Mouse (Mus musculus) spleen, adult 18-20 months (tissue): ENCODE measurements at regions not wholly inside any gene's neighbourhood (a gene's known extent, or its start where the extent isn't known, plus 50 kb on each side); places are given as distances from the start of the nearest gene placed in this dataset.

Source experiments
- DNase-seq, 2 experiments: peaks; one replicate each; pipeline ENCODE4 v3.0.0; 2022; ENCODE audit warnings: mixed read lengths in 2 of 2

GRCm38 (mm10) chr1:73797858-73798257, 326.4 kb downstream of the Tns1 start:
- no peak for DNase-seq

GRCm38 (mm10) chr1:73797413-73797812, 326.8 kb downstream of the Tns1 start:
- DNase-seq, result no peak

GRCm38 (mm10) chr1:73793871-73794270, 330.4 kb downstream of the Tns1 start:
- DNase-seq, result no peak

DNA sequence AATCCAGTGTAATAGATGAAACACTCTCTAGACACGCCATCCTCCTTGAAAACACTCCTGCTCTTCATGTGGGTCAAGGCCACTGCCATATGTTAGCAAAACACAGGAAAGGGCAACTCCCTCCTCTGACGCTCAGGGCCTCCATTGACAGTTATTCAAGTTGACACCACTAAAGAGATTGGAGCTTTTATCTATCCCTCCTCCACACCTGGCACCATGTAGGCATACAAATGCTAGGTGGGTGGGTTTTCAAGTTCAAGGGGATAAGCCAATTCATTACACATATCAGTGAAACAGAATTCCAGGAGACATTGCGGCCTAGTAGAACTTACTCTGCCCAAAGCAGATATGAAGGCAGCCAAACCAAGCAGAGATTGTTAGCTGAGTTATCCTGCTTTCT, 331.0 kb downstream of the Tns1 start:
- DNase-seq, result no peak

DNA sequence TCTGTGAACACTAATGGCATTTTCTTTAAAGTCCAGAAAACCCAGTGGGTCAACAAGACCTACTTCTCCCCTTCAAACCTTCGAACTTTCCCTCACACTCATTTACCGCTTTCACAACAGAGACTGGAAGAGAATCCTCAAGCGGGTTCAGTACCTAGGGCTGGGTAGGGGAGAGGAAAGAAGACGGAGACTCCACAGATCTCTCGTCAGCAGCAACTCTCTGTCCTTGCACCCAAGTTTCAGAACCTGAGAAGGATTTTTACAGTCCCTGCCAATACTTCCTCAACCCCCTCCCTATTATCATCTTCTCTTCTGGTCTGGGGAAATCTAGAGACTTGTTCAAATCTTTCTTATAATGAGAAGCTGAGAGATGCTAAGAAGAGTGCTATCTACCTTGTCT, 331.9 kb downstream of the Tns1 start:
- no peak for DNase-seq

- no peak for DNase-seq
These were observed 336.6 kb downstream of the Tns1 start for GRCm38 (mm10) chr1:73787666-73788065.

DNA sequence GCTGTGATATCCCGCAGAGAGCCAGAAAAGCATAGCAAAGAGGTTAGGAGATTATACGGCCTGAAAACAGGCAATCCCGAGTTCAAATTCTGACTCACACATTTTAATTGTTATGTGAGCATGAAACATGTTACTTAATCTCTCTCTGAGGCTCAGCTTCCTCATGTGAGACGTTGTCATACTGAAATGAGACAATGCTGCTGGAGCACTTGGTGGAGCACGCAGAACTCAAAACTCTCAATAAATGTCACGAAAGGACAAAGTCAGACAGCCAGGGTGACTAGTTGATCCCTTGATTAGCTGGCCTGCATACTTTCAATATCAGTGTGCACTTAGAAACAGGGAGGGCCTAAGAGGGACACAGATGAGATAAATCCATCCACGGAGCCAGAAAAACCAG, 337.0 kb downstream of the Tns1 start:
- no peak for DNase-seq

GRCm38 (mm10) chr1:73783303-73783702, 340.9 kb downstream of the Tns1 start:
- DNase-seq, result no peak

DNA sequence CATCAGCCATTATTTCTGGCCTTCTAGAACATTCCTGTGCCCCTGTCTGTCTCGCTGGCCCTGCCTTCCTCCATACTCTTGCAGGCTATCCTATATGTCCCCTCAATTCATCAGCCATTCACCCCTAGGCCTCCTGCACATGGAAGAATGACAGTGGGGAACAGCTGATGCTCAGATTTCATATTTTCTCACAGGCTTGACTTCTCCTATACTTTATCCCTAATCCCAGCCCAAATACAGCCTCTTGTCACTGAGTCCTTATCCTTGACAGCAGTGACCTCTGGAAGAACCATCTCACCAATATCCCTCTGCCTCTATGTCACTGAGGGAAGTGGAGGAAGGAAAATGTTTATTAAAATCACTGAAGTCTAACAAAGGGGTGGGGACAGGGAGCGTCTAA, 341.4 kb downstream of the Tns1 start:
- DNase-seq, result no peak

- no peak for DNase-seq
These were observed 352.5 kb downstream of the Tns1 start for GRCm38 (mm10) chr1:73771773-73772172.

GRCm38 (mm10) chr1:73770631-73771030, 353.6 kb downstream of the Tns1 start:
- no peak for DNase-seq

GRCm38 (mm10) chr1:73764611-73765333, 359.5 kb downstream of the Tns1 start:
- no peak for DNase-seq

- no peak for DNase-seq
These were observed 365.9 kb downstream of the Tns1 start for GRCm38 (mm10) chr1:73758110-73759061.

DNA sequence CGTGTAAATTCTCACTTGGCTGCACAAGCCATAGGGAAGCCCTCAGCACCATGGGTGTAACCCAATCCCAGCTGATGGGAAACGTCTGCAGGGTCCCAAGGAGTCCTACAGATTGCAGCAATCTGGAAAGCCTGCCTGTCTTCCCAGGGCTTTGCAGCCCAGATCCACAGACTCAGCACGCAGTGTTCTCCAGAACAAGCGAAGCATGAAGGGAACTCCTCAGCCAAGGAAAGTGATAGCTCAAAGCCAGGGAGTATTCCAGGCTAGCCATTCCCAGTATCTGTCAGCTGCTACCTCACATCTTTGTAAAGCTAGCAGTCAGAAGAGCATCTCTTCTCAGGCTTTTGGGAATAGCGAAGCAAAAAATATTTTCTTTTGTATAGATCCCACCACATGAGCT, 368.5 kb downstream of the Tns1 start:
- DNase-seq, result no peak

GRCm38 (mm10) chr1:73754928-73755327, 369.3 kb downstream of the Tns1 start:
- DNase-seq, result no peak

DNA sequence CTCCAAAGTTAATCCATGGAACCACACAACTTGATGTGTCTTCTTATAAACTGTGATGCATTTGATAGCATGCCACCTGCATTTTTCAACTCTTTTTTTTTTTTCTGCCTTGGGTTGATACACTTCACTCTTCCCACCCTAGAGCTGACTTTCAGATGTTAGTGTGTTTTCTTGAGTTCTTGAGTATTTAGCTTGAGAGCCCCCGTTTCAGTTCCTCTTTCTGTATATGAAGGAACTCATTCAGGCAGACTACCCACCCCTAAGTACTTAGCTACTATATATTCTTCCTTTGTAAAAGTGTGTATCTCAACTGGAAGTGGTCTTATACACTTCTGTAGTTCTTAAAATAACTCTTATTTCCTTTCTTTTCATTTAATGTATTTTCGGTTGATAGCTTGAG, 371.1 kb downstream of the Tns1 start:
- DNase-seq, result no peak

DNA sequence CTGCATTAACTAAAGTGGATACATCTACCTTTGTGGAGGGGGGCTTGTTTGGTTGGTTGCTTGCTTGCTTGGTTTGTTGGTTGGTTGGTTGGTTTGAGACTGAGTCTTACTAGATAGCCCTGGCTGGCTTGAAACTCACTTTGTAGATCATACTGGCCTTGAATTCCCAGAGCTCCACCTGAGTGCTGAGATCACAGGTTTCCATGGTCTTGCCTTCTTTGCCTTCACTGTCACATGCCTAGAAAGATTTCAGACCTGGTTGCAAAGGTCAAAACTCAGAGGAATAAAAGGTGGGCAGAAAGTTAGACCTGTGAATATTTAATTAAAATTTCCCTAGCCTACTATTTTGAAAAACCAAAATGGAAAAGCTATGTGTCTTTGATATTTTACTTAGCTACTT, 375.5 kb downstream of the Tns1 start:
- DNase-seq, result no peak

- no peak for DNase-seq
These were observed 379.6 kb downstream of the Tns1 start for GRCm38 (mm10) chr1:73744555-73745234.

DNA sequence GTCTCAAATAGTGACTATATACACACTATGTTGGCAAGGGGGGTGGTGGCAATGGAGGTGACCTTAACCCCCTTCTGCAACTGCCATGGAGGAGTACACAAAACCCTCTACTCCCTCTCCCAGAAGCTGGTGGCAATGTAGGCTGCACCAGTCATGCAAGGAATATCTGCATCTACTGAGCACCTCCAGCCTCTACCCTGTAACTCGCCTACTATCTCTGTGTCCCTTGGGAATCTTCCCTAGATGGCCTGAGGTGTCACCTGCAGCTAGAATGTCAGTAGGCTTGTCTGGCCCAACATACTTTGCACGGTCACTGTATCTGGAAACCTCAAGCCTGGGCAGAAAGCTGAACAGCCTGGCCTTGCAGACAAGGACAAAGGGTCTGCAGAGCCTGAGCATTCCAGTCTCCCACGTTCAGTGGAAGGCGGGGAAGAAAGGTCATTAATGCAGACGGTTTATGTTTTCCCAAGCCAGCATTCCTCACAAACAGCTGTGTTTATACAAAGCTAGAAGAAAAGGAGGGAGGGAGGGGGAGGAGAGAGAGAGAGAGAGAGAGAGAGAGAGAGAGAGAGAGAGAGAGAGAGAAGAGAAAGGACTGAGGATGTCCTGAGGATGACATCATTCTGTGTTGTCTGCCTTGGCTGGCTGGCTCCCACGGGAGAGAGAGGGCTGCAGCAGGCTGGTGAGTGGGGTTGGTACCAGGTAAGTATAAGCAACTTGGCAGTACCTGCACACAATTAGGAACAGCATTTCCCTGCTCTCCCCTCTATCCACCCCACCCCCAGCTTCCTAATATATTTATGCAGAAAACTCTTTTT, 380.3 kb downstream of the Tns1 start:
- DNase-seq, result no peak

- peak in 1 of 2 experiments; percentile 10 for DNase-seq
These were observed 387.2 kb downstream of the Tns1 start for GRCm38 (mm10) chr1:73737083-73737482.

DNA sequence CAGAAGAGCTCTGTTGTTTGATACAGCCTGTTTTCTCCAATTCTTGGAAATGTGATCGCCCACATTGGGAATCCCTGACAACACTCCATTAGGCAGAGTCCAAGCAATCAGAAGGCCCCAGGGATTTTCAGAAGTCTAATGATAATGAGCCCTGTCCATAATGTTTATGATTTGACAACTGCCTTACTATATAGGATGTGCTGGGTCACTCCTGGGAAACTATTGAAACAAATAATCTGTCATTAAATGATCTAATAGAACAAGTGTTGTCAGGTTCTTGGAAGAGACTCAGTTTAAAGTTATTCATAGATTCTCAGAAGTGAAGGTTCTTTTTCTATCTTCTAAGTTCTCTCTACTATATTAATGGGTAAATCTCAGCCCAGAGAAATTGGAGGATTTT, 395.9 kb downstream of the Tns1 start:
- no peak for DNase-seq

- DNase-seq, result no peak
These were observed 396.5 kb downstream of the Tns1 start for GRCm38 (mm10) chr1:73727781-73728180.

DNA sequence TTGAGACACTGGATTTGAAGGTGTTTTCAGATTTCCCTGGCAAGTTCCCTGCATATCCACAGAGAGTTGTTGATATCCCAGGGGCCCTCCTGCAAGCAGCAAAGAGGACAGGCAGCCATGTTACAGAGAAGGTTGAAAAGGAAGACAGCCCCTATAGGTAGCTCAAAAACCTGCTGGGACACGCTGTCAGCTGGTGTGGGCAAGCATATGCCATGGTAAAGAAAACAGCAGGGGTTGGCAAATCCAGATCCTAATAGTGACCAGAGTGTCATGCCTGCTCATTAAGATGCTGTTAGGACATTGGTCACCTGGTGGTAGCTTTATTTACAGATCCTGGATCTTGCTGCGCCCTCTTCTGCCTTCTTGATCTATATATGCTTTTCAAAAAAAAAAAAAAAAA, 397.6 kb downstream of the Tns1 start:
- no peak for DNase-seq
